Mouse (Mus musculus) MEL (cell line): ENCODE results near the gene Adamts14.

ENCODE experiments used
- CTCF ChIP-seq, 3 experiments: IDR thresholded peaks in 2 of 3; conservative IDR thresholded peaks in 1 of 3; 2 replicates each; pipeline ENCODE4 v1.5.1; 2011 to 2012; ENCODE audit warnings: low read length in 3 of 3, low read depth in 2 of 3, mild to moderate bottlenecking in 2 of 3, improper control_type of control experiment in 1 of 3, inconsistent platforms in 1 of 3, mixed read lengths in 1 of 3, moderate library complexity in 1 of 3; ENCODE audit not compliant: control insufficient read depth in 1 of 3, insufficient read depth in 1 of 3, poor library complexity in 1 of 3, severe bottlenecking in 1 of 3
- EP300 ChIP-seq, 2 experiments: IDR thresholded peaks; 2 replicates each; pipeline ENCODE4 v1.6.1; 2011; ENCODE audit warnings: improper control_type of control experiment in 2 of 2, low read length in 2 of 2, low read depth in 1 of 2, mild to moderate bottlenecking in 1 of 2
- NELFE ChIP-seq: IDR thresholded peaks from 2 replicates; pipeline ENCODE4 v1.6.1; 2011; ENCODE audit warnings: low read depth, low read length, improper control_type of control experiment

GRCm38 (mm10) chr10:61285271-61285670 lies 12.0 kb upstream of the Adamts14 start:
- no peak for TF ChIP-seq CTCF (IDR thresholded peaks at IDR 0.05 in 2 of 3, conservative IDR thresholded peaks at IDR 0.05 in 1 of 3; ENCODE audit: control insufficient read depth in 1 of 3, insufficient read depth in 1 of 3, low read depth in 2 of 3, low read length in 3 of 3, poor library complexity in 1 of 3, severe bottlenecking in 1 of 3)
- TF ChIP-seq EP300 (IDR thresholded peaks at IDR 0.05; ENCODE audit: low read depth in 1 of 2, low read length in 2 of 2) = no peak
- TF ChIP-seq NELFE = no peak
